Mouse (Mus musculus) C2C12 (cell line): Measurements from ENCODE around the gene Engase. TPM values are rescaled to one million over a fixed set of nuclear protein-coding genes. Genes with fewer than 3 reads are reported as not detected.

Experiments used
- H3K27me3 ChIP-seq: one replicate; pipeline ENCODE4 v1.6.1; 2011; ENCODE audit not compliant: control insufficient read depth, insufficient read depth, insufficient read length
- H3K36me3 ChIP-seq: one replicate; pipeline ENCODE4 v1.6.1; 2011; ENCODE audit not compliant: control insufficient read depth, insufficient read depth
- H3K4me3 ChIP-seq: one replicate; pipeline ENCODE4 v1.5.1; 2011; ENCODE audit warnings: mild to moderate bottlenecking, control low read depth; ENCODE audit not compliant: poor library complexity, insufficient read depth, severe bottlenecking
- H3K79me2 ChIP-seq: one replicate; pipeline ENCODE4 v1.6.1; 2011; ENCODE audit not compliant: control insufficient read depth, insufficient read depth
- H3K79me3 ChIP-seq: one replicate; pipeline ENCODE4 v1.6.1; 2011; ENCODE audit warnings: low read depth, control low read depth
- H3ac ChIP-seq: one replicate; pipeline ENCODE3; 2011; ENCODE audit warnings: low read depth; ENCODE audit not compliant: control insufficient read depth, insufficient read length
- CEBPB ChIP-seq: IDR thresholded peaks from one replicate; pipeline ENCODE4 v1.6.1; 2011; ENCODE audit warnings: low read depth, mild to moderate bottlenecking, control low read depth, moderate library complexity
- CTCF ChIP-seq: IDR thresholded peaks from one replicate; pipeline ENCODE4 v1.5.1; 2011; ENCODE audit not compliant: control insufficient read depth, insufficient read depth, insufficient read length
- FOSL1 ChIP-seq: IDR thresholded peaks from one replicate; pipeline ENCODE4 v1.8.0; 2011; ENCODE audit warnings: mild to moderate bottlenecking, low read length; ENCODE audit not compliant: poor library complexity, insufficient read depth, severe bottlenecking
- MAX ChIP-seq: IDR thresholded peaks from one replicate; pipeline ENCODE4 v1.6.1; 2011; ENCODE audit warnings: mild to moderate bottlenecking, control low read depth
- MYOD1 ChIP-seq: IDR thresholded peaks from one replicate; pipeline ENCODE4 v1.6.1; 2011; ENCODE audit warnings: low read depth; ENCODE audit not compliant: control insufficient read depth, insufficient read length
- MYOG ChIP-seq: IDR thresholded peaks from one replicate; pipeline ENCODE4 v1.6.1; 2011; ENCODE audit not compliant: control insufficient read depth, insufficient read length; ENCODE audit errors: extremely low read depth
- USF1 ChIP-seq: IDR thresholded peaks from one replicate; pipeline ENCODE4 v1.6.1; 2011; ENCODE audit warnings: low read depth, mild to moderate bottlenecking, control low read depth, moderate library complexity
- polyA plus RNA-seq: library from polyadenylated mRNA; unstranded; fragments of >200 nt; fragmentation: generic; extraction: Trizol; gene quantifications from one replicate; pipeline ENCODE4 v1.2.1, GENCODE M21; 2012; ENCODE audit warnings: missing spikeins

Gene Engase
- polyA plus RNA-seq, 1 experiment, result 2.1 TPM

GRCm38 (mm10) chr11:118530313-118530712, 53.7 kb downstream of the Engase start:
- Histone ChIP-seq H3K4me3 (no peak overlapping the region), H3K27me3 (peaks cover 16% of the 10 kb centered on the region), H3ac (no peak overlapping the region), H3K79me3 (no peaks in the 10 kb centered on the region), H3K79me2 (no peaks in the 10 kb centered on the region), H3K36me3 (no peaks in the 10 kb centered on the region)
- TF ChIP-seq CTCF (no peak), MYOG (no peak), CEBPB (no peak), MAX (no peak), MYOD1 (no peak), USF1 (no peak)

- Histone ChIP-seq H3ac (no peak overlapping the region), H3K27me3 (peaks cover 43% of the 10 kb centered on the region), H3K79me2 (no peaks in the 10 kb centered on the region), H3K36me3 (no peaks in the 10 kb centered on the region), H3K79me3 (no peaks in the 10 kb centered on the region), H3K4me3 (no peak overlapping the region)
- TF ChIP-seq CTCF (peak; percentile 42), FOSL1 (no peak), MYOD1 (no peak)
Observed at GRCm38 (mm10) chr11:118534382-118535092, 57.9 kb downstream of the Engase start.

GRCm38 (mm10) chr11:118538008-118538407, 61.4 kb downstream of the Engase start:
- Histone ChIP-seq H3K79me2 (no peaks in the 10 kb centered on the region), H3K4me3 (no peak overlapping the region), H3K79me3 (no peaks in the 10 kb centered on the region), H3K36me3 (no peaks in the 10 kb centered on the region), H3ac (no peak overlapping the region), H3K27me3 (peaks cover 69% of the 10 kb centered on the region)
- TF ChIP-seq MYOG (no peak), FOSL1 (no peak), CEBPB (no peak), MYOD1 (no peak), CTCF (no peak), USF1 (no peak), MAX (no peak)

Other genes starting within 250 kb of the Engase start
- 7.9 TPM for gene Cyth1, start 228.2 kb upstream of the Engase start, polyA plus RNA-seq
- 14.8 TPM for gene Usp36, start 186.6 kb upstream of the Engase start, polyA plus RNA-seq
- gene Cep295nl, start 134.3 kb upstream of the Engase start, polyA plus RNA-seq, result 1.4 TPM
- gene Timp2, start 121.1 kb upstream of the Engase start, polyA plus RNA-seq, result 372 TPM
- gene Lgals3bp, start 74.7 kb upstream of the Engase start, polyA plus RNA-seq, result 6.6 TPM
- 29.7 TPM for gene Cant1, start 57.7 kb upstream of the Engase start, polyA plus RNA-seq
- gene C1qtnf1, start 48.6 kb upstream of the Engase start, polyA plus RNA-seq, result 2.0 TPM